Mouse (Mus musculus) ES-CJ7 (cell line): ENCODE measurements around the gene Vmn2r56.
"Not testable (repeated sequence)": the region's sequence is repeated elsewhere in the genome, so short reads cannot be mapped to it uniquely, and the experiment has no call there.

ENCODE experiments used
- DNase-seq: peaks from one replicate; pipeline ENCODE4 v3.0.0; 2011; ENCODE audit warnings: low read depth, low spot score

Gene Vmn2r56

DNA sequence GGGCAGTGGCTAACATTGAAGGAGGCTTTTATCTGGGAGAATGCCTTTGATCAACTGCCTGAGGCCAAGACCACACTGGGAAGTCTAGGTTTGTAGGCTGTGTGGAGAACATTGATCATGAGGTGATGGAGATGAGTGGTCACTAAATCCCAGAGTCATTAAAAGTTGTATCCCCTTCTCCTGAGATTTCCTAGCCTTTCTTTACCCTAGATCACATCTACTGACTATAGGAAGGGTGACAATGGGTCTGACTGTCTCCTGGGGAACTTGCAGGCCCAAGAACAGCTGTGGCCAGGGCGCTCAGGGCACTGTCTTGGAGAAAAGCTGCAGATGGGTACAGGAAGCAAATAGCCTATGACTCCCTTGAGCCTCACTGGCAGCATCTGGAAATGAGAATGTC lies at the start of gene Vmn2r56:
Gene Vmn2r56, minus strand, starts transcription at position 101 of the 400 bp plus-strand sequence.
- no peak for DNase-seq

DNA sequence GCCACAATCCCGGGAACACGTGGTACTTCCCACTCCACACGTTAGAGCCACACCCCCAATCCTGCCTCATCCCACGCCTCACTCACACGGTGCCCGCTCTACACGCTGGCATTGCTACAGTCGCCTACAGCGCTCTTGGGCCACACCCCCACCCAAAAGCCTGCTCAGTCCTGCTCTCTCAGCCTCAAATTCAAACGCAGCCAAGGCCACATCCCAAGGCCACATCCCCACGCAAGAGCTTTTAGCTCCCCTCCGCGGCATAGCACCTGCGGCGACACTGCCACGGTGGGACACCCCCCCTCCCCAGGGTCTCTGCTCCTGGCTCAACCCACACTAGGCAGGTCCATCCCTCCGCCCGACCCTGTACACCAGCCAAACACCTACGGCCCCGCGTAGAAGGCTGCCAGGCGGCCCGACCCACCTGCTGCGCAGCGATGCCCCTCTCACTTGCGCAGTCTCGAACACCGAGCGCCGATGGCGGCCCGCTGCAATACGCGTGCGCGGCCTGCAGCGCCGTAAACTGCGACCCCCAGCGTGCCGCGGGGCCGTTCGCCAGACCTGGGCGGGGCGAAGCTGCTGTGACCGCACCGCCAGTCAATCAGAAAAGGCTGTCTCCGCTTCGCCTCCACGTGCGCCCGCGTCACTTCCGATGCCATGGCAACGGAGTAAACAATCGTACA lies 45.5 kb upstream of the Vmn2r56 start:
- DNase-seq, result peak; percentile 94

DNA sequence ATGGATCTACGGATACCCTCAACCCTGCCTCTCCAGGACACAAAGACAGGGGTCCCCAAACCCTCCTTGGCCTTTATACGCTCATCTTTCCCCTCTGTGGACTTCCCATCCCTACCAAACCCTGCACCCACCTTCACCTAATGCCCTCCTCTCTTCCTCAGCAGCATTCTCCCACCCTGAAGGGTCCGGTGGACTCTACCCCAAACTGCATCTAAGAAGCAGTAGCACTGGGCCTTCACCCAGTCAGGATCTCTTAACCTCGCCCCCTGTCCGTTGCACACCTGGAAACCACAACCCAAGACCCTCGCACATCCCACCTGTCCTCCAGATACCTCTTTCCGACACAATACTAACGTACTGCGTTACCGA lies 45.0 kb upstream of the Vmn2r56 start:
- DNase-seq, result no peak

DNA sequence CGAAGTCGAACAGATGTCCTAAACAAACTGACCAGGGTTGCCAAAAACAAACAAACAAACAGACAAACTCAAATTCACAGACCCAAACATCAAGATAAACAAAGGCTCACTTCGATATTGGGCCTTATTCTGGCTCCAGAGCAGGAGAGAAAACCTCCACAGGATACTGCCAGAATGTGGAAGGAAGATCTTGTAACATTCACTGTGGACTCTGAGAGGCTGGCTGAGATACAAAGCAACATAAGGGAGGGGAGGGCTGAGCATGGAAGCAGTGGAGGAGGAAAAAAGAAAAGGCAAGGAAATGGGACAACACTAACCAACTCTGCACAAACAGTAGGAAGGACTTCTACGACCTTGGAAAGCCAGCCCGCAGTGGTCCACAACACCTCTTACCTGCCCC lies 44.3 kb upstream of the Vmn2r56 start:
- no peak for DNase-seq

DNA sequence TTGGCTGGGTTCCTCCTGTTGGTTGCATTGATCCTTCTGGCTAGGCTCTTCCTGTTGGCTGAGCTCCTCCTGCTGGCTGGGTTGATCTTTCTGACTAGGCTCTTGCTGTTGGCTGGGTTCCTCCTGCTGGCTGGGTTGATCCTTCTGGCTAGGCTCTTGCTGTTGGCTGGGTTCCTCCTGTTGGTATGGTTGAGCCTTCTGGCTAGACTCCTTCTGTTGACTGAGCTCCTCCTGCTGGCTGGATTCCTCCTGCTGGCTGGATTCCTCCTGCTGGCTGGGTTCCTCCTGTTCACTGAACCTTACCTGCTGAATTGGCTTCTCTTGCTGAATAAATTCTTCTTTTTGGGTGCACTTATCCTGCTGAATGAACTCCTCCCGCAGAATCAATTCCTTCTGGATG lies 39.8 kb upstream of the Vmn2r56 start:
- no peak for DNase-seq

DNA sequence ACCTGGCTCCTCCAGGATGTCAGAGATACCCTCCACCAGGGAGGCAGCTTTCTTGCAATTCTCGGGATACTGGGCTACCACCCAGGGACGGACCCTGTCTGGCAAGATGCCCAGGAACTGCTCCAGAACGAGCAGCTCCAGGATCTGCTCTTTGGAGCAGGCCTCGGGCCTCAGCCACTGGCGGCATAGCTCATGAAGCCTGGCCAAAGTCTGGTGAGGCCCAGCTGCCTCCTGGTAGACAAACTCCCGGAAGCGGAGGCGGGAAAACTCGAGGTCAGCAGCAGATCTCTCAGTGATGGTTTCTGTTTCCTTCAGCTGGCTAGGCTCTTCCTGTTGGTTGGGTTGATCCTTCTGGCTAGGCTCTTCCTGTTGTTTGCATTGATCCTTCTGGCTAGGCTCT lies 39.3 kb upstream of the Vmn2r56 start:
- no peak for DNase-seq

DNA sequence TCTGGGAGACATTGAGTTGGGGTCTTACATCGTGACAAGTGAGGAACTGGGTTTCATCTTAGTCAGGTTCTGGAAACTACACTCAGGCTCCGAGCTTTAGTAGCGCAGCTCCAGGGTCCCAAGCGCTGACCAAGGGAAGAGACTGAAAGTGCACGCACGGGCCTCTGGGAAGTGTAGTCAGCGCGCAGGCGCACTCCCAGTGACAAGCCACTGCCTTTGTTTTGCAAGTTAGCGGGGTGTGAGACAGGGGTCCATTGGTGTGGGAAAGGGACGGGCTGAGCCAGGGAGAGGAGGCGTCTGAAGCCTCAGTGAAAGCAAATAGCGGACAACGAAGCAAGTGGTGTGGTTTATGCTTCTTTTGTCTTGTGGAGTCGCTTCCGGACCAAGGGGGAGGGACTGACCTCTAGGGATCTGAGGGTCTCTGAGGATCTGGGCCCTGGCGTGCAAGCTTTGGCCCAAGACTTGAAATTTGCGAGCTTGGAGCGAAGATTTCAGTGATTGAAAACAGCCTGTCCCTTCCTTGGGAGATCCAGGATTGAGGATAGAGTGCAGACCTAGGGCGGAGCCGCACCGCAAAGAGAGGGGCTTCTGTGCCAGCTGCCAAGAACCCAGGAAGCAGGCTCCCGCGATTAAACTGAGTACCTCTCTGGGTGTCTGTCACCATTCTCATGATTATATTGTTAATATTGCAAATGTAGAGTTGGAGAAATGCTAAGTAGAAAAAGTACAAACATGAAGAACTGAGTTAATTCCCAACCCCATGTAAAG lies 14.8 kb upstream of the Vmn2r56 start:
- DNase-seq, result peak; percentile 26

DNA sequence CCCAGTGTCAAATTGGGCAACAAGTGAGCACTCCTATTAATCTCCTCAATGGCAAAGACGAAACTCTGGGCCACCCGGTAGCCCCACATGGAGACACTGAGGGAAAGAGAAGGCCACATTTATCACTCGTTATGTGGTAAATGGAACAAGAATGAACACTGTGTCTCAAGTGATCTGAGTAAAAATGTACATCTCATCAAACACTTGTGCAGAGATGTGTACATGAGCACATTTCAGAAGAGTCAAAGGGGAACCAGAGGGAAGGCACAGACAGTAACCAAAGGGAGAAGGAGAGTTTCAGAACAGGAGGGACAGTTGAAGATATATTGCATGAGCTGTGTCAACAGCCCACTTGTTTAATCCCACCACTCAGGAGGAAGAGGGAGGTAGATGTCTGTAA lies 49.9 kb downstream of the Vmn2r56 start, which contains the start of gene Vmn2r55:
Gene Vmn2r55, minus strand, starts transcription at position 101 of the 400 bp plus-strand sequence.
- DNase-seq, result not testable (repeated sequence)

DNA sequence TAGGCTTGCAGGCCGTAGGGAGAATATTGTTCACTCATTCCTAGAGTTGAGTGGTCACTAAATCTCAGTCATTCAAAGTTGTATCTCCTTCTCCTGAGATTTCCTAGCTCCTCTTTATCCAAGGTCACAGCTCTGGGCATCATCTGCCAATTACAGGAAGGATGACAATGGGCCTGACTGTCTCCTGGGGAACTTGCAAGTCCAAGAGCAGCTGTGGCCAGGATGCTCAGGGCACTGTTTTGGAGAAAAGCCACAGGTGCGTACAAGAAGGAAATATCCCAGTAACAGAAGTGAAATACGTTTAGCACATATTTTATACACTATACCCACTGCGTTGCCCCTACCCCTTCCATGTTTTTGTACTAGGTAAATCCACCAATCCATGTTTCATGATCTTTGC lies 94.6 kb downstream of the Vmn2r56 start, which contains the start of gene Vmn2r54:
Gene Vmn2r54, minus strand, starts transcription at position 101 of the 400 bp plus-strand sequence.
- DNase-seq, result not testable (repeated sequence)
